ENCODE assay signal across 10 mouse cellular contexts in genomic region chr6:52825535-52825934, GRCm38 (mm10).
DNase-seq lines count a peak whose midpoint lies in the region; TF ChIP-seq lines count a peak whose summit lies in the region.
"Had no signal": no experiment of that assay in that cellular context is flagged by ENCODE, and none has a peak within 500 bp of the region (broad histone marks: within the 10 kb centered on the region; RNA-seq: fewer than 3 reads in every experiment).

No protein-coding gene starts in this region.

- no peak for TF ChIP-seq POLR2A in myocyte (IDR thresholded peaks at IDR 0.05; ENCODE audit: insufficient read length, low read depth)

- no peaks in the 10 kb centered on the region for H3K27me3 ChIP-seq in myocyte (ENCODE audit: control insufficient read depth, insufficient read depth, insufficient read length)
- H3K27me3 ChIP-seq: heart, embryonic 13.5 days had no signal

- peak overlapping the region; percentile 73 for H3K4me2 ChIP-seq in myocyte (ENCODE audit: low read depth)
- H3K4me2 ChIP-seq: heart, embryonic 13.5 days; neural tube, embryonic 13.5 days had no signal

- intact Hi-C loops in gastrocnemius, postnatal 36 days (cut with DNase I) = no loop called here

- no peaks in the 10 kb centered on the region for H3K79me2 ChIP-seq in myocyte (ENCODE audit: control insufficient read depth, insufficient read depth)

- no peak overlapping the region for H3K4me3 ChIP-seq in myocyte
- H3K4me3 ChIP-seq: heart, embryonic 13.5 days; neural tube, embryonic 13.5 days had no signal

- DNase-seq in gastrocnemius, postnatal 25 days = peak; percentile 42
- DNase-seq in gastrocnemius, postnatal 36 days = no peak
- peak; percentile 35 for DNase-seq in CD4-positive helper T cell, adult 2 months (ENCODE audit: low read depth, low spot score)
- peak; percentile 76 for DNase-seq in c-Kit-positive CD71-negative TER-119-negative erythroid progenitor cells, embryonic 14.5 days (ENCODE audit: low read depth)
- peak; percentile 36 for DNase-seq in layer of hippocampus, adult 9-10 months (ENCODE audit: low spot score)
- DNase-seq in kidney, postnatal 10 days = no peak
- DNase-seq in embryo, embryonic 10 days (ENCODE audit: low spot score) = no peak

- H3ac ChIP-seq in myocyte (ENCODE audit: control insufficient read depth, insufficient read length) = no peak overlapping the region

- no peaks in the 10 kb centered on the region for H3K36me3 ChIP-seq in myocyte (ENCODE audit: control insufficient read depth, insufficient read depth)
- H3K36me3 ChIP-seq: heart, embryonic 13.5 days; neural tube, embryonic 13.5 days had no signal

TF ChIP-seq in myocyte, 11 proteins besides CTCF, POLR2A, EP300 and RAD21:
- TF ChIP-seq MAX (IDR thresholded peaks at IDR 0.05; ENCODE audit: low read depth) (peak; percentile 27), USF1 (IDR thresholded peaks at IDR 0.05; ENCODE audit: low read depth) (no peak), MYOG (IDR thresholded peaks at IDR 0.05; ENCODE audit: control insufficient read depth in 1 of 3, insufficient read depth in 1 of 3, insufficient read length in 2 of 3, low read depth in 2 of 3) (no peak)

Comparison
In these comparisons a context has a peak if more than half of its experiments do, and no peak if none do; other contexts are left out.
1. DNase-seq: peak in gastrocnemius, postnatal 25 days (single experiment), CD4-positive helper T cell, adult 2 months (single experiment), c-Kit-positive CD71-negative TER-119-negative erythroid progenitor cells, embryonic 14.5 days (single experiment) and layer of hippocampus, adult 9-10 months (single experiment); none in gastrocnemius, postnatal 36 days (0 of 2), kidney, postnatal 10 days (single experiment) and embryo, embryonic 10 days (single experiment).